Mouse (Mus musculus) spleen, adult 2 months (tissue): ENCODE measurements around the gene D8Ertd738e. TPM values are rescaled to one million over a fixed set of nuclear protein-coding genes. Genes with fewer than 3 reads are reported as not detected.

Experiments used
- DNase-seq, 2 experiments: peaks; one replicate each; pipeline versions ENCODE4 v3.0.0 to v3.0.0-alpha.2; 2012 to 2021; ENCODE audit warnings: low spot score in 2 of 2, low read depth in 1 of 2
- H3K27ac ChIP-seq: fragments of 200-500 bp; 2 replicates; pipeline ENCODE4 v1.5.1; 2012; ENCODE audit warnings: low read length, inconsistent platforms; ENCODE audit not compliant: insufficient read depth
- H3K27me3 ChIP-seq: fragments of 200-500 bp; 2 replicates; pipeline ENCODE4 v1.6.1; 2012; ENCODE audit warnings: mild to moderate bottlenecking, moderate library complexity, low read length, inconsistent platforms; ENCODE audit not compliant: control insufficient read depth, insufficient read depth
- H3K36me3 ChIP-seq: fragments of 200-500 bp; 2 replicates; pipeline ENCODE4 v1.6.1; 2012; ENCODE audit warnings: mild to moderate bottlenecking, low read length, inconsistent platforms; ENCODE audit not compliant: control insufficient read depth, insufficient read depth
- H3K4me1 ChIP-seq: fragments of 200-500 bp; 2 replicates; pipeline ENCODE4 v1.6.1; 2011; ENCODE audit warnings: inconsistent platforms; ENCODE audit not compliant: control insufficient read depth, insufficient read depth, insufficient read length
- H3K4me3 ChIP-seq: fragments of 200-500 bp; 2 replicates; pipeline ENCODE4 v1.5.1; 2011; ENCODE audit warnings: mild to moderate bottlenecking, inconsistent platforms; ENCODE audit not compliant: insufficient read depth, insufficient read length; ENCODE audit errors: extremely low read depth
- CTCF ChIP-seq: fragments of 200-500 bp; IDR thresholded peaks from 2 replicates; pipeline ENCODE4 v1.5.1; 2011; ENCODE audit warnings: mild to moderate bottlenecking, inconsistent platforms; ENCODE audit not compliant: insufficient read depth, insufficient read length, insufficient replicate concordance; ENCODE audit errors: extremely low read depth
- POLR2A ChIP-seq: fragments of 200-500 bp; IDR thresholded peaks from 2 replicates; pipeline ENCODE4 v1.6.1; 2011; ENCODE audit warnings: low read depth, low read length, inconsistent platforms
- WGBS: fragments of 180-500 bp; shearing (Covaris S2); methylation state at CpG from one replicate; pipeline ENCODE4 v1.1.7; 2018; 5-methylcytosine and 5-hydroxymethylcytosine counted together
- polyA plus RNA-seq: library from polyadenylated mRNA; depleted of rRNA; stranded (reverse); fragments of >200 nt; gene quantifications from 2 replicates; pipeline ENCODE4 v1.2.3, GENCODE M21; 2012

D8Ertd738e gene
- polyA plus RNA-seq, 1 experiment = 68.3 TPM

DNA sequence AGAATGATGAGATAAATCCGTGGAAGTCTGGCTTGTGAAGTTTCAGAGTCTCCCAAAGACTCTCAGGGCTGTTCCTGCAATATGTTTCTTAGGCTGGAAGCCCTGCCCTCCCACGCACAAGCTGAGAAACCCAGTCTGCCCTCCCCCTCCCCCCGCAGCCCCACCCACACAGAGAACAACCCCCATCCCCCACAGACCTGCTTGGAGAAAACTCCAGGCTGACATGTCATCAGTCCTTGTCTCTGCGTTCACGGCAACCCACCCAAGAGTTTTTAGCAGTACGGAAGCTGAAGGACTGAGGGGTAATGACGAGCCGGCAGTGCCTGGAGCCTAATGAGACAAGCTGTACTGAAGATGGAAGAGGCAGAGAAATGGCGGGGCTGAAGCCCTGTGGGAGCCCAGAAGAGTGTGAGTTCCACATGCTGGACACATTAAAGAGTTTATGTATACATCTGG lies 35.1 kb upstream of the D8Ertd738e start:
- no peak for DNase-seq
- no peak for TF ChIP-seq POLR2A
- no peak for TF ChIP-seq CTCF
- WGBS = 62% methylated on average over 9 of the region's 9 CpGs
- no peak overlapping the region for H3K4me3 ChIP-seq
- H3K36me3 ChIP-seq = no peaks in the 10 kb centered on the region
- no peak overlapping the region for H3K27ac ChIP-seq
- H3K4me1 ChIP-seq = no peaks in the 10 kb centered on the region
- H3K27me3 ChIP-seq = no peaks in the 10 kb centered on the region

- Histone ChIP-seq H3K4me3 (no peak overlapping the region), H3K27ac (no peak overlapping the region)
Observed at GRCm38 (mm10) chr8:84280777-84281176, 31.3 kb upstream of the D8Ertd738e start.

GRCm38 (mm10) chr8:84276447-84276846 lies 26.9 kb upstream of the D8Ertd738e start:
- TF ChIP-seq POLR2A (no peak), CTCF (no peak)
- DNase-seq = no peak
- WGBS = 47% methylated on average over 1 of the region's 1 CpGs
- H3K4me1 ChIP-seq = no peaks in the 10 kb centered on the region
- H3K27ac ChIP-seq = no peak overlapping the region
- H3K4me3 ChIP-seq = no peak overlapping the region
- H3K36me3 ChIP-seq = no peaks in the 10 kb centered on the region
- H3K27me3 ChIP-seq = no peaks in the 10 kb centered on the region

More at GRCm38 (mm10) chr8:84280777-84281176, 31.3 kb upstream of the D8Ertd738e start:
- Histone ChIP-seq H3K36me3 (no peaks in the 10 kb centered on the region), H3K4me1 (no peaks in the 10 kb centered on the region), H3K27me3 (no peaks in the 10 kb centered on the region)
- 86% methylated on average over 10 of the region's 10 CpGs for WGBS
- no peak for DNase-seq
- TF ChIP-seq POLR2A (no peak), CTCF (no peak)

DNA sequence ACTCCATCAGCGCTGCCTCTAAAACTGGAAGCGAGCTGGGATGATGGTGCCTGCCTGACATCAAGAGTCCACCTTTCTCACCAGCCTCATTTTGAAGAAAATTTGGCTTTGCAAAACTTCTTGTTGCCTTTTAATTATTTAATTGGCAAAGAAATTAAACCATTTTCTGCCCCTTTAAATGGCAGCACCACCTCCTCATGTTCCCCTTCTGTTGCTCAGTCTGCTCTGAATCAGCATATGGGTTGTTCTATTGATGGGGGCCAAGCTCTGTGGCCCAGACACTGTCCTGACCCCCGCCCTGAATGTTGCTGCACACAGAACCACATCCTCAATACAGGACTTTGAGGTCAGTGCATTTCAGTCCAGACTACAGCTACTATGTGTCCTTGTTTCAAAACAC lies 24.4 kb upstream of the D8Ertd738e start:
- no peak for DNase-seq
- no peak for TF ChIP-seq CTCF
- no peak for TF ChIP-seq POLR2A
- H3K27ac ChIP-seq = no peak overlapping the region
- 83% methylated on average over 3 of the region's 3 CpGs for WGBS
- no peaks in the 10 kb centered on the region for H3K36me3 ChIP-seq
- no peak overlapping the region for H3K4me3 ChIP-seq
- H3K27me3 ChIP-seq = no peaks in the 10 kb centered on the region
- no peaks in the 10 kb centered on the region; the same call in 1 of the 2 replicates for H3K4me1 ChIP-seq

DNA sequence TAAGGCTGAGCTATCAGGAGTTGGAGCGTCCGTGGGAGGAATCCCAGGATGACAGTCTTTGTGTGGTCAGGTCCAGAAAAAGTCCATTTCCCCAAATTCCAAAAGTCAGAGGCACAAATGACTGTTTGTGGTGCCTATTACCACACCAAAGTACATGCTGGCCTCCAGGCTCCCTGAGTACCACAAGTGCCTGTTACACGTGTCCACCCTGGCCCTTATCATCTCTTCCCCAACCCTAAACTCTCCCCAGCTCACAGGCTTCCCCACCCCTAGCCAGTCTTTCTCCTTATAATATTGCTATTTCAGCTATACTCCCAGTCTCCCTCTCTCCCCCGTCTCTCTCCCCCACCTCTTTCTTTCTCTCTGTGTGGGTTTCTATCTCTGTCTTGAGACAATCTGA lies 22.8 kb upstream of the D8Ertd738e start:
- Histone ChIP-seq H3K4me3 (no peak overlapping the region), H3K27me3 (no peaks in the 10 kb centered on the region), H3K27ac (no peak overlapping the region), H3K4me1 (no peaks in the 10 kb centered on the region; the same call in 1 of the 2 replicates), H3K36me3 (no peaks in the 10 kb centered on the region)
- no peak for TF ChIP-seq CTCF
- TF ChIP-seq POLR2A = no peak
- 88% methylated on average over 4 of the region's 4 CpGs for WGBS
- DNase-seq = no peak

DNA sequence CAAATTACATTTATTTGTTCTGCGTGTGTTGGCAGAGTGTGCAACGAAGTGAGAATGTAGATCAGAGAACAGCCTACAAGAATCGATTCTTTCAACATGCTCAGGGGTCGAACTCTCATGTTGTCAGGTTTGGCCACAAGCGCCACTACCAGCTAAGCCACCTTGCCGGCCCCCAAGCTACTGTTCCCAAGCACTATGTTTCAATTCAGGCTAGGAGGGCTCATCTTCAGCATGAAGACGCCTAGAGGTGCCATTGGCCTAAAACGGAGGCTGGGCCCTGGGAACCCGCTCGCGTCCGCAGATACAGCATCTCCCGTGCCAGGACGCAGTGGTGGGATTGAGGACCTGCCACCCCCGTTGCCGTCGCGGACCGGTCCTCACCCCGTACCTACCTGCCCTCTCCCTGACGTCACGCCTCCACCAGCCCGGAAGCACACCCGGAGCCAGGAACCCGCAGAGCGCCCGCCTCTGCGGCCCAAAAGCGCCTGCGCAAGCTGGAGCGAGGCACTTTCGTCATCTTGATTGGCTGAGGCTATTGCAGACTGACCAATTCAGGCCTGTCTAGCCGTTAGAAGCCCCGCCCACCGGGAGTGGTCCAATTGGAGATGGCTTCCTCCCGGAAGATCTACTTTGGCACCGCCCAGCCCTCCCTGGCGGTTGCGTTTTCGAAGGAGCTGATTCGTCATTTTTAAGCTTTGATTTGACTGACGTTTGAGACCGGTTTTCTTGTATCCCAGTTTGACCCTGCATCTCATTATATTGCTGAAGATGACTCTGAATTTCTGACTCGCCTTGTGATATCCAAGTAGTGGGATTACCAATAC lies 20.6 kb upstream of the D8Ertd738e start, which contains the start of gene Ccdc130:
Gene Ccdc130 (minus strand): TSS at position 431 of the 824 bp plus-strand sequence.
- Histone ChIP-seq H3K27ac (peak within 1 kb of the TSS; percentile 85), H3K4me1 (no peaks in the 10 kb centered on the region; the same call in 1 of the 2 replicates), H3K4me3 (peak within 1 kb of the TSS; percentile 100), H3K27me3 (no peaks in the 10 kb centered on the region), H3K36me3 (peaks cover 7% of the 10 kb centered on the region)
- peak; percentile 99 to 100 for DNase-seq
- TF ChIP-seq CTCF (no peak), POLR2A (peak; percentile 87)
- under 1% methylated on average over 44 of the region's 44 CpGs for whole genome bisulfite sequencing

GRCm38 (mm10) chr8:84261098-84261497 lies 11.6 kb upstream of the D8Ertd738e start:
- DNase-seq = no peak
- H3K36me3 ChIP-seq = peaks cover 38% of the 10 kb centered on the region
- TF ChIP-seq POLR2A (no peak), CTCF (no peak)
- WGBS = 98% methylated on average over 4 of the region's 4 CpGs
- H3K27me3 ChIP-seq = no peaks in the 10 kb centered on the region
- H3K4me3 ChIP-seq = no peak overlapping the region
- no peak overlapping the region for H3K27ac ChIP-seq
- H3K4me1 ChIP-seq = peaks cover 6% of the 10 kb centered on the region; the same call in 1 of the 2 replicates
